Mouse (Mus musculus) CD4-positive, CD25-positive, alpha-beta regulatory T cell, adult 4 months (primary cell): ENCODE data around the gene Pdia2. TPM values are rescaled to one million over a fixed set of nuclear protein-coding genes. Genes with fewer than 3 reads are reported as not detected.
"Not testable (repeated sequence)": the region's sequence is repeated elsewhere in the genome, so short reads cannot be mapped to it uniquely, and the experiment has no call there.

ENCODE experiments used
- ATAC-seq: one replicate; pipeline ENCODE4 v1.8.0; 2017
- polyA plus RNA-seq, 2 experiments: library from polyadenylated mRNA; unstranded; fragments of 100-300 nt; shearing (Covaris generic); gene quantifications; one replicate each; pipeline ENCODE4 v1.2.1; 2017

Gene Pdia2
- polyA plus RNA-seq, 2 experiments from 2014 or later = not detected

DNA sequence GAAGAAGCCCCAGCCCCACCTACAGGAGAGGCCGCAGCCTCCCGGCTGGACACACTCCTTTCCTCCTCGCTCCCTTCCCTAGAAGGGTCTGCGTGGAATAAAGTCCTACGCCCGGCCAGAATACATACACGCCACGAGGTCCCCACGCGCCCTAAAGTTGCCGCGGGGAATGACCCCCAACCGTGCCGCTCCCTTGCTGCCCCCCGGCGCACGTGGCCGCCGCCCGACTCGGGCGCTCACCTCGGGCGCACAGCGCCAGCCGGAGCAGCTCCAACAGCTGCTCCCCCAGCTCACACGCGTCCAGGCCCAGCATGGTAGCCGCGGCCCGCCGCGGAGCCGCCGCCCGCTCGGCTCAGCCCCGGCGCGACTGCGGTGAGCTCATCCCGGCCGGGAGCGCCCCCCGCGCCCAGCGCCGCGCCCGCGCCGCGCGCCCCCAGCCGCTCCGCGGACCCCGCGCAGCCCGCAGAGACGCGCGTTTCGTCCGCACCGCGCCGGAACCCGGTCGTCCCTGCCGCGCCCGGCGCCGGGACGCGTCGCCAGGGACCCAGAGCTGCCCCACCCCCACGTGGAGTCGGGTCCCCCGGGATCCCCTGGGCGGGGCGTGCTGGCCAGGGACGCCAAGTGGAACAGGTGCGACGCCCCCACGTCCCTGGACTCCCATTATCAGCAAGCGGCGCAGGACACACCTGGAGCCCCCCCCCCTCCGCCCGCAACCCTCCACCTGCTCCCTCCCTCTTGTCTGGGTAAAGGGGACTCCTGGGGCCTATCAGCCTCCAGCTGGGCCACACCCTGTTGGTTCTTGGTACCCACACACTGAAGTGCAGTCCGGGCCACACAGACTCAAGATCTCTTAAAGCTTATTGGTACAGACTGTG lies 2.2 kb upstream of the Pdia2 start:
- ATAC-seq = no peak

DNA sequence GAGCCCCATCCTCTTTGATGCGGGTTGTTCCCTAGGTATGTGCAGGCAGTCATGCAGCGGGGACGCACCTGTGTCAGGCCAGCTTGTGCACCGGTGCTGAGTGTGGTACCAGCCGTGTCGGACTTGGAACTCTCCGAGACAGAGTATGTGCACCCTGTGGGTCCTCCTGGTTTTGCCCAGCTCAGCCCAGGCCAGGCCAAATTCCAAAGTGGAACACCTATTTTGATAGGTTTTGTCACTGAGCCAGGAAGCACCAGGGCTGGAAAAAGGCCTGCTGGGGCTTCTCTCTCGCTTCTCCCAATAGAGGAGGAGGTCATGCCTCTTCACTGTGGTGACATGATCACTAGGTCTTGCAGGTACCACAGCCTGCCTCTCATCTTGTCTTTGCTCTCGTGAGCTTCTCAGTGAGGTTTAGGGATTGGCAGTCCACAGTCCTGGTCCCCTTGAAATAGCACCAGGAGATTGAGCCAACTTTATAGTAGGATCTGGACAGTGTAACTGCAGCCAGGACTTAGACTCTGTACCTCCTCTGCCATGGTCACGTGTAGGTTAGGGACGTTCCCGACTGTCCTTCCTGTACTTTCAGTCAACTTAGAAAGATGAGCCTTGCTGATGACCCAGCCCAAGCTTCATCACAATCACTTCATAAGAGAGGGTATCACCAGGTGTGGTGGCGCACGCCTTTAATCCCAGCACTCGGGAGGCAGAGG lies 6.3 kb downstream of the Pdia2 start:
- ATAC-seq = no peak

DNA sequence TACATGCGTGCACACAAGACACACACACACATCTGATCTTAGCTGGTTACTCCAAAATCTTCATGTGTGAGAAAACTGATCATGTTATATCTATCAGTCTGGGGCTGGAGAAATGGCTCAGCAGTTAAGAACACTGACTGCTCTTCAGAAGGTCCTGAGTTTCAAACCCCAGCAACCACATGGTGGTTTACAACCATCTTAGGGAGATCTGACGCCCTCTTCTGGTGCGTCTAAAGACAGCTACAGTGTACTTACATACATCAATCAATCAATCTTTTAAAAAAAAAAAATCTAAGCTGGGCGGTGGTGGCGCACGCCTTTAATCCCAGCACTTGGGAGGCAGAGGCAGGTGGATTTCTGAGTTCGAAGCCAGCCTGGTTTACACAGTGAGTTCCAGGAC lies 7.4 kb downstream of the Pdia2 start:
- ATAC-seq = not testable (repeated sequence)

- no peak for ATAC-seq
These were observed 10.6 kb downstream of the Pdia2 start for GRCm38 (mm10) chr17:26188091-26188805.

DNA sequence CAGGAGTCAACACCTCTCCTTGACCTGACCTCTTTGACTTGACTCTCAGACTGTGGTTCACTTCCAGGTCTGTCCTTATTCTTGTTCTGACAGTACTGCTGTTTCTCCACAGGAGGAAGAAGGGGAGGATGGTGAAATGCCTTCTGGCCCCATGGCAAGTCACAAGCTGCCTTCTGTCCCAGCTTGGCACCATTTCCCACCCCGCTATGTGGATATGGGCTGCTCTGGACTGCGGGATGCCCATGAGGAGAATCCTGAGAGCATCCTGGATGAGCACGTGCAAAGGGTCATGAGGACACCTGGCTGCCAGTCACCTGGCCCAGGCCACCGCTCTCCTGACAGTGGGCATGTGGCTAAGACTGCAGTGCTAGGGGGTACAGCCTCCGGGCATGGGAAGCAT lies 11.3 kb downstream of the Pdia2 start:
- ATAC-seq = no peak

DNA sequence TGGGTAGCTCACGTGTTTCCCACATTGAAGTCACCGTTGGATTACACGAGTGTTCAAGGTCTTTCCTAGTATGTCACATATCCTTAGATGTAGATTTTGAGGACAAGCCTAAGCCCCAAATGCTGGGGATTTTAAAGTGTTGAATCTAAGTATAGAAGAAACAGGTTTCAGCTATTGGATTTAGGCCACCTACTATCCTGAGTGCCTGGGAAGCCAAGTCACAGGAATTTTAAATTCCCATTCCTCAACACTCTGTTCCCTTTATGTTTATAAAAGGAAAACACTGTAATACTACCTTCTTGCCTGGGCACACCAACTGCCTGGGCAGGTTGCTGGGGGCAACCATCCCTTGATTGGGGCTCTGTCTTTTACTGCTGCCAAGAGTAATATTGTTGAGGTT lies 17.7 kb downstream of the Pdia2 start:
- no peak for ATAC-seq

GRCm38 (mm10) chr17:26178611-26179010 lies 20.3 kb downstream of the Pdia2 start:
- no peak for ATAC-seq

DNA sequence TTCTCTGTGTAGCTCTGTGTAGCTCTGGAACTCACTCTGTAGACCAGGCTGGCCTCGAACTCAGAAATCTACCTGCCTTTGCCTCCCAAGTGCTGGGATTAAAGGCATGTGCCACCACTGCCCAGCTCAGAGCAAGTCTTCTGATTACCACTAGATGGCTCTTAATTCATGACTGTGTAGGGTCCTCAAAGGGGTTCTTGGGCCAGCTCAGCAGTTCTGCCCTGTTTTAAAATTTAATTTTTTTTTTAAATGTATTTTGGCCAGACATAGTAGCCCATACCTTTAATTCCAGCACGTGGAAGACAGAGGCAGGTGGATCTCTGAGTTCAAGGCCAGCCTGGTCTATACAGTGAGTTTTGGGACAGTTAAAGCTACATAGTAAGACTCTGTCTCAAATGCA lies 23.6 kb downstream of the Pdia2 start:
- ATAC-seq = not testable (repeated sequence)

- ATAC-seq = peak; percentile 94
These were observed 30.8 kb downstream of the Pdia2 start for GRCm38 (mm10) chr17:26168039-26168438.

DNA sequence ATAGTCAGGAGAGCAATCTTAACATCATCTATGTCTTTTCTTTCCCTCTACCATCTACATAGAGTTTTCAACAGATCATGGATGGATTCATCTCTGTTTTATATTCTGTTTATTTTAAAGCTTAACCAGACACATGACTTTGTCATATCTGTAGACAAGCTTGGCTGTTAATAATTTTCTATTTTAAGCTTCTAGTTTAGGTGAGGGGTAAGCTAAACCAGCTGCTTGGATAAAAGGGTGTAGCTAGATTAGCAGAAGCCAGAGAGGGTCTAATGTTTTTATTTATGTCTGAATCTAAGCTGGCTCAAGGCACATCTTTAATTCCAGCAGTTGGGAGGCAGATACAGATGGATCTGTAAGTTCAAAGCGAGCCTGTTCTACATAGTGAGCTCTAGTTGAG lies 36.2 kb downstream of the Pdia2 start:
- no peak for ATAC-seq

- ATAC-seq = no peak
These were observed 46.8 kb downstream of the Pdia2 start for GRCm38 (mm10) chr17:26151886-26152630.

DNA sequence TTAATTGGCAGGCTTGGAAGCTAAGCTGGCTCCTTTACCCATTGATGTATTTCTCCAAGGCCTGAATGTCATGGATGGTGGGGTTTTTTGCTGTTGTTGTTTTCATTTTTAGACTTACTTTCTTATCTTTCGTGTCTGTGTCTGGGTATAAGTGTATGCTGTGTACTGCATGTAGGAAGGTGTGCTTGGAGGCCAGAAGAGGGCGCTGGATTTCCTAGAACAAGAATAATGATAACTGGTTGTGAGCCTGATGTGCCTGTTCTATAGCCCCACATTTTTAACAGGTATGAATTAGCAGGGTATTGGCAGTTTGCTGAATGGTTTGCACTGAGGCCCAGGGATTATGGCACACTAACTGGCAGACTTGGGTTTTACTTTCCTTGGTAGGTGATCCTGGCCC lies 49.8 kb downstream of the Pdia2 start:
- no peak for ATAC-seq

Other genes starting within 250 kb of the Pdia2 start
- not detected for gene A930017K11Rik, start 246.5 kb downstream of the Pdia2 start, polyA plus RNA-seq
- gene Capn15, start 213.3 kb downstream of the Pdia2 start, polyA plus RNA-seq = 1 to 10 TPM; 5.3 to 6.6 TPM
- 1 to 10 TPM; 1.8 to 2.3 TPM for gene Rab11fip3, start 129.5 kb downstream of the Pdia2 start, polyA plus RNA-seq
- gene Decr2, start 108.8 kb downstream of the Pdia2 start, polyA plus RNA-seq = 10 to 100 TPM; 27.7 to 35.1 TPM
- gene Nme4, start 103.5 kb downstream of the Pdia2 start, polyA plus RNA-seq = under 1 TPM; 0.32 to 0.95 TPM
- gene Tmem8, start 85.8 kb downstream of the Pdia2 start, polyA plus RNA-seq = 1 to 10 TPM; 5.9 to 8.2 TPM
- gene Mrpl28, start 75.6 kb downstream of the Pdia2 start, polyA plus RNA-seq = 100 to 1,000 TPM; 111 to 138 TPM
- 10 to 100 TPM; 13.3 to 17.5 TPM for gene Axin1, start 60.4 kb downstream of the Pdia2 start, polyA plus RNA-seq
- 10 to 100 TPM in 1 of 2 experiments, 1 to 10 TPM in 1; 6.2 to 14.2 TPM for gene Rgs11, start 3.9 kb upstream of the Pdia2 start, polyA plus RNA-seq
- not detected for gene Arhgdig, start 8.7 kb upstream of the Pdia2 start, polyA plus RNA-seq
- 10 to 100 TPM; 12.6 to 23.0 TPM for gene Fam234a, start 45.2 kb upstream of the Pdia2 start, polyA plus RNA-seq
- gene Luc7l, start 53.8 kb upstream of the Pdia2 start, polyA plus RNA-seq = 10 to 100 TPM; 59.7 to 67.6 TPM
- gene Neurl1b, start 215.7 kb upstream of the Pdia2 start, polyA plus RNA-seq = under 1 TPM; 0.13 to 0.22 TPM